Mouse (Mus musculus): ENCODE results near the gene Olfr322. TPM values are rescaled to one million over a fixed set of nuclear protein-coding genes. Genes with fewer than 3 reads are reported as not detected.

Gene Olfr322
- polyA plus RNA-seq, 1 experiment from 2014 or later: not detected

Other genes starting within 250 kb of the Olfr322 start
- not detected in 2 replicates for gene 1810065E05Rik, start 237.7 kb upstream of the Olfr322 start, polyA plus RNA-seq (2015; fragmentation: Nextera tagmentation; extraction: Ambion mirVana)
- gene Gm12253, start 226.2 kb upstream of the Olfr322 start, polyA plus RNA-seq (2015; fragmentation: Nextera tagmentation; extraction: Ambion mirVana): not detected in 2 replicates
- not detected in 2 replicates for gene Lypd9, start 205.9 kb upstream of the Olfr322 start, polyA plus RNA-seq (2015; fragmentation: Nextera tagmentation; extraction: Ambion mirVana)
- gene Olfr30, start 196.5 kb upstream of the Olfr322 start, polyA plus RNA-seq (2015; fragmentation: Nextera tagmentation; extraction: Ambion mirVana): not detected in 2 replicates
- gene Olfr332, start 166.2 kb upstream of the Olfr322 start, polyA plus RNA-seq (2015; fragmentation: Nextera tagmentation; extraction: Ambion mirVana): not detected in 2 replicates
- not detected in 2 replicates for gene Olfr331, start 156.2 kb upstream of the Olfr322 start, polyA plus RNA-seq (2015; fragmentation: Nextera tagmentation; extraction: Ambion mirVana)
- not detected in 2 replicates for gene Olfr330, start 123.9 kb upstream of the Olfr322 start, polyA plus RNA-seq (2015; fragmentation: Nextera tagmentation; extraction: Ambion mirVana)
- gene Olfr329-ps, start 112.4 kb upstream of the Olfr322 start, polyA plus RNA-seq (2015; fragmentation: Nextera tagmentation; extraction: Ambion mirVana): not detected in 2 replicates
- gene Olfr328, start 103.1 kb upstream of the Olfr322 start, polyA plus RNA-seq (2015; fragmentation: Nextera tagmentation; extraction: Ambion mirVana): not detected in 2 replicates
- not detected in 2 replicates for gene Olfr224, start 88.2 kb upstream of the Olfr322 start, polyA plus RNA-seq (2015; fragmentation: Nextera tagmentation; extraction: Ambion mirVana)
- not detected in 2 replicates for gene Olfr325, start 81.1 kb upstream of the Olfr322 start, polyA plus RNA-seq (2015; fragmentation: Nextera tagmentation; extraction: Ambion mirVana)
- not detected in 2 replicates for gene Olfr324, start 63.7 kb upstream of the Olfr322 start, polyA plus RNA-seq (2015; fragmentation: Nextera tagmentation; extraction: Ambion mirVana)
- gene 2210407C18Rik, start 42.7 kb upstream of the Olfr322 start, polyA plus RNA-seq (2015; fragmentation: Nextera tagmentation; extraction: Ambion mirVana): not detected in 2 replicates
- gene Olfr323, start 28.3 kb upstream of the Olfr322 start, polyA plus RNA-seq (2015; fragmentation: Nextera tagmentation; extraction: Ambion mirVana): not detected in 2 replicates
- gene Trim58, start 18.3 kb upstream of the Olfr322 start, polyA plus RNA-seq (2015; fragmentation: Nextera tagmentation; extraction: Ambion mirVana): 0.11 and 0.16 TPM in 2 replicates
- gene Olfr320, start 22.3 kb downstream of the Olfr322 start, polyA plus RNA-seq (2015; fragmentation: Nextera tagmentation; extraction: Ambion mirVana): not detected in 2 replicates
- not detected in 2 replicates for gene Olfr319, start 40.4 kb downstream of the Olfr322 start, polyA plus RNA-seq (2015; fragmentation: Nextera tagmentation; extraction: Ambion mirVana)
- gene Olfr318, start 65.2 kb downstream of the Olfr322 start, polyA plus RNA-seq (2015; fragmentation: Nextera tagmentation; extraction: Ambion mirVana): not detected in 2 replicates
- gene Olfr317, start 80.4 kb downstream of the Olfr322 start, polyA plus RNA-seq (2015; fragmentation: Nextera tagmentation; extraction: Ambion mirVana): not detected in 2 replicates
- not detected in 2 replicates for gene Olfr316, start 94.0 kb downstream of the Olfr322 start, polyA plus RNA-seq (2015; fragmentation: Nextera tagmentation; extraction: Ambion mirVana)
- not detected in 2 replicates for gene Olfr315, start 114.4 kb downstream of the Olfr322 start, polyA plus RNA-seq (2015; fragmentation: Nextera tagmentation; extraction: Ambion mirVana)
- not detected in 2 replicates for gene Olfr314, start 124.2 kb downstream of the Olfr322 start, polyA plus RNA-seq (2015; fragmentation: Nextera tagmentation; extraction: Ambion mirVana)
- gene Fam183b, start 143.2 kb downstream of the Olfr322 start, polyA plus RNA-seq (2015; fragmentation: Nextera tagmentation; extraction: Ambion mirVana): 4.5 and 5.7 TPM in 2 replicates
- not detected in 2 replicates for gene Olfr313, start 156.2 kb downstream of the Olfr322 start, polyA plus RNA-seq (2015; fragmentation: Nextera tagmentation; extraction: Ambion mirVana)
- not detected in 2 replicates for gene Olfr312, start 170.5 kb downstream of the Olfr322 start, polyA plus RNA-seq (2015; fragmentation: Nextera tagmentation; extraction: Ambion mirVana)
- gene Olfr311, start 180.5 kb downstream of the Olfr322 start, polyA plus RNA-seq (2015; fragmentation: Nextera tagmentation; extraction: Ambion mirVana): not detected in 2 replicates
- gene Gm12258, start 188.4 kb downstream of the Olfr322 start, polyA plus RNA-seq (2015; fragmentation: Nextera tagmentation; extraction: Ambion mirVana): 8.1 and 8.9 TPM in 2 replicates
- gene 2810021J22Rik, start 208.4 kb downstream of the Olfr322 start, polyA plus RNA-seq (2015; fragmentation: Nextera tagmentation; extraction: Ambion mirVana): 7.6 and 7.9 TPM in 2 replicates
- 4.9 and 5.1 TPM in 2 replicates for gene Zfp39, start 245.4 kb downstream of the Olfr322 start, polyA plus RNA-seq (2015; fragmentation: Nextera tagmentation; extraction: Ambion mirVana)